Mouse (Mus musculus) layer of hippocampus, adult 11-12 months (tissue): ENCODE data around the gene Bysl.

Experiments
- DNase-seq: peaks from one replicate; pipeline ENCODE4 v3.0.0; 2022; ENCODE audit warnings: low spot score

Bysl gene

GRCm38 (mm10) chr17:47594183-47594968 lies 16.9 kb downstream of the Bysl start:
- DNase-seq = no peak

- no peak for DNase-seq
Measured at GRCm38 (mm10) chr17:47593854-47594182, 17.5 kb downstream of the Bysl start.

GRCm38 (mm10) chr17:47593215-47593853 lies 18.0 kb downstream of the Bysl start:
- DNase-seq = peak; percentile 91

GRCm38 (mm10) chr17:47591073-47591472 lies 20.2 kb downstream of the Bysl start:
- no peak for DNase-seq

GRCm38 (mm10) chr17:47588517-47588916 lies 22.8 kb downstream of the Bysl start:
- DNase-seq = no peak

GRCm38 (mm10) chr17:47580962-47581361 lies 30.3 kb downstream of the Bysl start:
- DNase-seq = no peak

GRCm38 (mm10) chr17:47578655-47579054 lies 32.6 kb downstream of the Bysl start:
- DNase-seq = no peak

- DNase-seq = no peak
Measured at GRCm38 (mm10) chr17:47574830-47575229, 36.5 kb downstream of the Bysl start.

GRCm38 (mm10) chr17:47574028-47574427 lies 37.3 kb downstream of the Bysl start:
- no peak for DNase-seq

GRCm38 (mm10) chr17:47572436-47572835 lies 38.9 kb downstream of the Bysl start:
- no peak for DNase-seq

GRCm38 (mm10) chr17:47571621-47572020 lies 39.7 kb downstream of the Bysl start:
- DNase-seq = no peak

GRCm38 (mm10) chr17:47568951-47569527 lies 42.3 kb downstream of the Bysl start:
- DNase-seq = no peak

GRCm38 (mm10) chr17:47568389-47568788 lies 42.9 kb downstream of the Bysl start:
- DNase-seq = no peak

GRCm38 (mm10) chr17:47567271-47567670 lies 44.0 kb downstream of the Bysl start:
- DNase-seq = no peak

GRCm38 (mm10) chr17:47566133-47566532 lies 45.2 kb downstream of the Bysl start:
- DNase-seq = no peak

- no peak for DNase-seq
Measured at GRCm38 (mm10) chr17:47564612-47565011, 46.7 kb downstream of the Bysl start.

GRCm38 (mm10) chr17:47562875-47563274 lies 48.4 kb downstream of the Bysl start:
- DNase-seq = no peak

- no peak for DNase-seq
Measured at GRCm38 (mm10) chr17:47559726-47560125, 51.6 kb downstream of the Bysl start.

- no peak for DNase-seq
Measured at GRCm38 (mm10) chr17:47557179-47557578, 54.1 kb downstream of the Bysl start.

- no peak for DNase-seq
Measured at GRCm38 (mm10) chr17:47554621-47555020, 56.7 kb downstream of the Bysl start.

GRCm38 (mm10) chr17:47552994-47553393 lies 58.3 kb downstream of the Bysl start:
- no peak for DNase-seq

GRCm38 (mm10) chr17:47551049-47551448 lies 60.2 kb downstream of the Bysl start:
- no peak for DNase-seq
